Mouse (Mus musculus) cerebellum, postnatal 4 days (tissue): ENCODE data around the gene Ankle2.

Source experiments
- DNase-seq, 2 experiments: peaks; one replicate each; pipeline ENCODE4 v3.0.0; 2022; ENCODE audit warnings: low spot score in 2 of 2, mixed read lengths in 1 of 2

The Ankle2 gene

DNA sequence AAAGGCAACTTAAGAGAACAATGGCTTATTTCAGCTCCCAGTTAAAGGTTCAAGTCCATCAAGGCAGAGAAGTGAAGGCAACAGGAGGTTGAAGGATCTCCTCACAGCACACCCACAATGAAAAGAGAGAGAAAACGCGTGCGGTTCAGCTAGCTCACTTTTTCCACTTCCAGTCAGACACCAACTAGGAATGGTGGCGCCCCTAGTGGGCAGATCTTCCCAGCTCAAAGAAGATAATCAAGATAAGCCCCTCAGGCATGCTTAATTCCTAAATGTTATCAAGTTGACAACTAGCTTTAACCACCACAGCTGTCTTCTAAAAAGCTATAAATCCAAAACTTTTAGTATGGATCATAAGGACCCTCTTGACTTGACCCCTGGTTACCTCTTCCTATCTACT, 53.7 kb downstream of the Ankle2 start:
- peak; percentile 32 to 59 for DNase-seq

DNA sequence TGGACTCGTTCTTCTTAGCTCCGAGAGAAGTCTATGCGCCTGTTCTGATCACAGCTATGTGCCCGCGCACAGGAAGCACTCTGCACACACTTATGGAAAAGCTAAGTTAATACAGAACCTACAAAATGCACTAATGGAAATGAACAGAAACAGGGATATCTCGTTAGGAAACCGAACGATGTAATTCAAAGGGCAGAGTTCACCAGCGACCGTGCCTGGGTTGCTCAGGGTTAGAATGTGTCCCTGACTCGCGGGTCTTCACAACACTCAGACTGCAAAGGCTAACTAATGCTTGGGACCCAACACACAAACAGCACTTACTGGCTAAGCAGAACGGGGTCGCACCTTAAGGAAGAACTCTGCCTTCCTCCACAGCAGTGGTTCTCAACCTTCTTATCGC, 54.4 kb downstream of the Ankle2 start:
- DNase-seq = no peak

DNA sequence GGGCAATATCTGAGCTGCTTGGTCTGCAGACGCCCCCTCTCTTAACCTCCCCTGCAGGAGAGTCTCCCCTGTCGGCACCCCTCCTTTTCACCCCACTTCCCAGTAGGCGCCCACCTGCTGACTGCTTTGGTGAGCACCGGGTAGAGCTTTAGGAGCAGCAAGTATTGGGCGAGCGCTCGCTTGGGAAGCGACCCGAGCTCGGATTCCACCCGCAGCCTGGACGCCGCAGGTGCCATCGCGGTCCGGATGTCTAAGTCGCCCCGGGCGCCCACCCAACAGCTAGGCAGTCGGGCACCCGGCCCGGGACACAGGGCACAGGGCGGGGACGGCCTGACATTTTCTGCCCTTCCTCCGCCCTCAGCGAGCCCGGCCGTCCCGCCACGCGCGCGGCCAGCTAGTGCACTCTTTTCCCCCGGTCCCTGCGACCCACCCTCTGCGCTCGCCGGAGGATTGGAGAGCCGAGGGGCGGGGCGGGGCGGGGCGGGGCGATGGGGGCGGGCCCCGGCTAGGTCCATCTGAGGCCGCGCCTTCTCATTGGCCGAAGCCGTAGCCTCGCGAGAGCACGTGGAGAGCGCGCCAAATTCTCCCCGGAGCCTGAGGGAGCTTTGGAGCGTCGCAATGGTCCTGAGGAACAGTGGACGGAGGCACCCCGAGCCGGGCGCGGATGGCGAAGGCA, 55.1 kb downstream of the Ankle2 start, which contains the start of the genes Pxmp2 and Pole:
Pxmp2 (minus strand) TSS at position 417 of the 676 bp plus-strand sequence.
Pole (plus strand) TSS at position 537 of the 676 bp plus-strand sequence.
- peak; percentile 67 to 89 for DNase-seq

DNA sequence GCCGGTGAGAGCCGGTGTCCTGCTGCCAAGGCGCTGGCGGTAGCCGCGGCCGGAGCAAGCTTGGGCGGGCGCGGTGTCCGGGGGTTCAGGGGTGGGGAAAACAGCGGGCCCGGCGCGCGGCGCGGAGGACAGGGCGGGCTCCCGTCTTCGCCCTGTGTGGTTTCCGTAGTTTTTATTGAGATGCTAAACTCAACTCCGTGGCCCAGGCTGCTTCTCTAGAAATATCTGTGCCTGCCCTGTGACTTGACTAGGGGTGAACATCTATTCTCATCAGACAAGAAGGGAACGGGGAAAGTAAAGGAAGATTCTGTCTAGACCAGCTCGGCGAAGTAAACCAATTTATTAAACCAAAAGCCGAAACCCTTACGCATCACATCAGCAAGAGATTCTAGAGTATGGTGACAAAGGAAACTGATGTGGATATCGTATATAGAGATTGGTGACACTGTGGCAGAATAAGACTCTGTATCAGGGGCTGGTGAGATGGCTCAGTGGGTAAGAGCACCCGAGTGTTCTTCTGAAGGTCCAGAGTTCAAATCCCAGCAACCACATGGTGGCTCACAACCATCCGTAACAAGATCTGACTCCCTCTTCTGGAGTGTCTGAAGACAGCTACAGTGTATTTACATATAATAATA, 55.8 kb downstream of the Ankle2 start:
- DNase-seq = no peak

DNA sequence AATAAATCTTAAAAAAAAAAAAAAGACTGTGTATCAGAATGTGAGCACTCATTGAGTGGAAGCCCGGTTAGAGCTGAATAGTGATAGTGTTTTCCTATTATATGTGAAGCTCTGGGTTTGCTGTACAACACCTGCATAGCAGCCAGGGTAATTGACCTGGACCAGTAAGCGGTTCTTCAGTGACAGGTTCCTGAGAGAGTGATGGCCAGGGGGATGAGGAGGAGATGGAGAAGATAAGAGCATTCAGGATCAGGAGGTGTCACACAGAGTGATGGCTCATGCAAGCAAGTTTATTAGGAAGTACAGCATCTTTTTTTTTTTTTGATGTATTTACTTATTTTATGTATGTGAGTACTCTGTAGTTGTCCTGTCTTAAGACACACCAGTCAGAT, 56.3 kb downstream of the Ankle2 start:
- no peak for DNase-seq

DNA sequence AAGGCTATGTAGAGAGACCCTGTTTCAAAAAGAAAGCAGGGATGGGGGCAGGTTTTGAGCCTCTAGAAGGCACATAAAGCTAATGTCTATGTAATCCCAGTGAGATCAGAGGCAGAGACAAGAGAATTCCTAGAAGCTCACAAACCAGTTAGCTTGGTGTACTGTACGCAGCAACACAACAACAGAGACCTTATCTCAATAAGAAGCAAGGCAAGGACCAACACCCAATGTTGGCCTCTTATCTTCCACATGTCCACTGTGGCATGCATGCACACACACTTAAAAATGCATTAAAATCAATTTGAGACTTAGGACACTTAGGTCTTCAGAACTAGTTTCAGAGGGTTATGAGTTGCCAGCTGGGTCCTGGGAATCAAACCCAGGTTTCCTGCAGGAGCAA, 60.8 kb downstream of the Ankle2 start:
- no peak for DNase-seq

DNA sequence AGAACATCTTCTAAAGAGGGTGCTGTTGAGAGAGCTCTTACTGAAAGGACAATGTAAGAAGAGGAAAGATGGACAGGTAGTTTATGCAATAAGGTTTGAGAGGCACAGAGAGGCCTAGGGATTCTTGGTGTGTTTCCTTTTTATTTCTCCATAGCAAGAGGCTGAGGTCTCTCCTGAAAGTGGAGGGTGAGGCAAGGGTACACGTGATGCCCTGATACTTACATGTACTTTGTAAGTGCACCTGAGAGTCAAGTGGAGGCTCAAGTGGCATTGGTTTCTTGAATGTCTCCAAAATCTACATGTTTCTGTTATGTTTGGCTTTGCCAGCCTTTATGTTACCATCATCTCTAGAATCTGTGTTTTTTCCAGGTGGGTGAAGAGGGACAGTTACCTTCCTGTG, 65.8 kb downstream of the Ankle2 start:
- no peak for DNase-seq

DNA sequence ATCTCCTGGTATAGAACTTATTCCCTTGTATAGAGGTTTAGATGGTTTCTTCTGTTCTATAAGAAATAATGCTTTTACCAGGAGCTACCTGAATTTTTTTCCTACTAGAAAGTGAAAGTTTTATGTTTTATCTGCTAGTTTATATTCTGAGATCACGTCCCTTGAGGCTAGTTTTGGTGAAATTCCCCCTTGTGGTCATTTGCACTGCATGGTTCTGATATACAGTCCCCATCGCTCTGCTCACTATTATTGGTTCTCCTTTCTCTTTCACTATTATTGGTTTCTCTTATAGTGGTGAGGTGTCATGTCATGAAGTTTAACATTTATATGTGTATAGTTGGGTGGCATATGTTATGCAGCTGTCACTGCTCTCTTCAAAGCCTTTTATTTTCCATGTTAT, 69.8 kb downstream of the Ankle2 start:
- DNase-seq = no peak
